Mouse (Mus musculus) erythroblast, embryonic 14.5 days (primary cell): Measurements from ENCODE around the gene Pgpep1l.

Source experiments
- GATA1 ChIP-seq: IDR thresholded peaks from 2 replicates; pipeline ENCODE4 v1.6.1; 2012; ENCODE audit warnings: low read length, inconsistent platforms, mixed read lengths
- TAL1 ChIP-seq: IDR thresholded peaks from 3 replicates; pipeline ENCODE4 v1.6.1; 2012; ENCODE audit warnings: low read length, inconsistent platforms, mixed read lengths

DNA sequence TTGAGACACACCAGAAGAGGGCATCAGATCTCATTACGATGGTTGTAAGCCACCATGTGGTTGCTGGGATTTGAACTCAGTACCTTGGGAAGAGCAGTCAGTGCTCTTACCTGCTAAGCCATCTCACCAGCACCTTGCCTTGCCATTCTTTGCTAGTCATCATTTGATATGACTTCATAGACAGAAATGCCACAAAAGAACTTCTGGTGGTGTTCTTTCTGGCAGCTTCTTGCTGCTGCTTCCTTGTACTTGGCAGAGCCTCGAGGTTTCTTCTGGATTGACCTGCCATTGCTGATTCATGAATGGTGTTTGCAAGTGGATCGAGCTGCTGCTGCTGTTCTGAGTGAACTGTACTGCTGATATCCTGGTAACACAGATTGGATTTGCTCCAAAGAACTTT is 13.1 kb downstream of the Pgpep1l start:
- TF ChIP-seq GATA1 (no peak), TAL1 (no peak)
